Mouse (Mus musculus) stomach, embryonic 16.5 days (tissue): ENCODE data around the gene Cryga. TPM values are rescaled to one million over a fixed set of nuclear protein-coding genes. Genes with fewer than 3 reads are reported as not detected.

Source experiments
- ATAC-seq: fragments of 200-750 bp; cut with Nextera tagmentation; 2 replicates; pipeline ENCODE4 v1.8.0; 2017; ENCODE audit warnings: moderate number of reproducible peaks, moderate TSS enrichment; ENCODE audit not compliant: insufficient read depth, low FRiP score
- H3K27ac ChIP-seq: fragments of 300-500 bp; sonication (generic); 2 replicates; pipeline ENCODE4 v1.5.1; 2014; ENCODE audit warnings: low read length
- H3K27me3 ChIP-seq: fragments of 300-500 bp; sonication (generic); 2 replicates; pipeline ENCODE4 v1.6.1; 2014; ENCODE audit warnings: low read length, control low read depth, mixed read lengths; ENCODE audit not compliant: control insufficient read depth, insufficient read depth
- H3K36me3 ChIP-seq: fragments of 300-500 bp; sonication (generic); 2 replicates; pipeline ENCODE4 v1.6.1; 2014; ENCODE audit warnings: low read length; ENCODE audit not compliant: control insufficient read depth, insufficient read depth
- H3K4me1 ChIP-seq: fragments of 300-500 bp; sonication (generic); 2 replicates; pipeline ENCODE4 v1.6.1; 2014; ENCODE audit warnings: low read length, control low read depth, mixed read lengths; ENCODE audit not compliant: control insufficient read depth, insufficient read depth
- H3K4me2 ChIP-seq: fragments of 300-500 bp; sonication (generic); 2 replicates; pipeline ENCODE4 v1.6.1; 2014; ENCODE audit warnings: low read depth, low read length, mixed read lengths
- H3K4me3 ChIP-seq: fragments of 300-500 bp; sonication (generic); replicated peaks from 2 replicates; pipeline ENCODE4 v1.5.1; 2014; ENCODE audit warnings: mild to moderate bottlenecking, low read length
- H3K9ac ChIP-seq: fragments of 300-500 bp; sonication (generic); 2 replicates; pipeline ENCODE4 v1.6.1; 2014; ENCODE audit warnings: low read length
- H3K9me3 ChIP-seq: fragments of 300-500 bp; sonication (generic); replicated peaks from 2 replicates; pipeline ENCODE4 v1.6.1; 2016; ENCODE audit warnings: low read length, control low read depth; ENCODE audit not compliant: control insufficient read depth
- WGBS: fragments of 180-500 bp; shearing (Covaris S2); extraction: QIAGEN DNeasy Blood & Tissue Kit; methylation state at CpG from one replicate; pipeline ENCODE4 v1.1.7; 2014; 5-methylcytosine and 5-hydroxymethylcytosine counted together
- polyA plus RNA-seq: library from polyadenylated mRNA; unstranded; fragments of >200 nt; fragmentation: Nextera tagmentation; extraction: Ambion mirVana; gene quantifications from 2 replicates; pipeline ENCODE4 v1.2.1, GENCODE M21; 2015

Cryga gene
- not detected in 2 replicates for polyA plus RNA-seq

DNA sequence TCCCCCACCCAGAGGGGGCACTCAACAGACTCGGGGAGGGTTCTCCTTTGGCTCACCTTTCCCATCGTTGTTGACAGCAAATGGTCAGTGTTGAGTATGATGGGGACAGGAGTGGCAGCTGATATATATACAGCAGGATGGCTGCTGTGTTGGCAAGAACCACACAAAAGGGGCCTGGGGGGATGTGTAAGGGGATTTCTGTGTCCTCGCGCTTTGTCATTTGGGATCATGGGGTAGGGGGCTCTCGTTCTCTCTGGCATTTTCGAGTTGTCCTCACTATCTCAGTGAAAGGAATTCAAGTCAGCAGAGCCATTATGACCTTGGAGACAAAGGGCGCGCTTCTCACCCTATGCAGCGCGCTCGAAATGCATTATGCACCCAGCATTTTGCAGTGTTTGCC is at the start of gene Cryga:
Cryga (minus strand) TSS at position 101 of the 400 bp plus-strand sequence.
- Histone ChIP-seq H3K27me3 (no peaks in the 10 kb centered on the region), H3K4me2 (no peak within 1 kb of the TSS), H3K36me3 (no peaks in the 10 kb centered on the region), H3K27ac (no peak within 1 kb of the TSS), H3K4me1 (no peaks in the 10 kb centered on the region), H3K9me3 (no peaks in the 10 kb centered on the region), H3K4me3 (no peak within 1 kb of the TSS), H3K9ac (no peak within 1 kb of the TSS)
- ATAC-seq, result no peak
- WGBS, result 89% methylated on average over 11 of the region's 11 CpGs

DNA sequence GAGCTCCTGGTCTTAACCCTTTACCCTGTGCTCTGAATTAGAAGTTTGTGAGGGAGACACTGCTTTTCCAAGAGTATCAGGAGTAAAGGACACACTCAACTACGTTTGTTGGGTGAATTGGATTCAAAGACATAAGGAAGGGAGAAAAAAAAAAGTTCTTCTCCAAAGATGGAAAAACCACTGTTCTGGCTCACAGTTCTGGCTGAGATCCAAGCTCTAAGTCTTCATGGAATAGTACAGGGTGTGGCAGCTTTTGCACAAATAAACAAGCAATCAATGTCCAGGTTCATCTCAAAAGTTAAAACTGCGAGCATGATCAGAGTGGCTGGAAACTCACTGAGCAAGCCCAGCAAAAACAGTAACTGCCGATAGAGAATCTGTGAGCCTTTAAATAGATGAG is 44.8 kb upstream of the Cryga start:
- H3K27me3 ChIP-seq, result no peaks in the 10 kb centered on the region
- H3K9ac ChIP-seq, result no peak overlapping the region
- no peaks in the 10 kb centered on the region for H3K36me3 ChIP-seq
- 71% methylated on average over 3 of the region's 3 CpGs for WGBS
- H3K9me3 ChIP-seq, result no peaks in the 10 kb centered on the region
- no peak overlapping the region for H3K4me3 ChIP-seq
- H3K4me1 ChIP-seq, result no peaks in the 10 kb centered on the region
- no peak for ATAC-seq
- no peak overlapping the region for H3K4me2 ChIP-seq
- H3K27ac ChIP-seq, result no peak overlapping the region

DNA sequence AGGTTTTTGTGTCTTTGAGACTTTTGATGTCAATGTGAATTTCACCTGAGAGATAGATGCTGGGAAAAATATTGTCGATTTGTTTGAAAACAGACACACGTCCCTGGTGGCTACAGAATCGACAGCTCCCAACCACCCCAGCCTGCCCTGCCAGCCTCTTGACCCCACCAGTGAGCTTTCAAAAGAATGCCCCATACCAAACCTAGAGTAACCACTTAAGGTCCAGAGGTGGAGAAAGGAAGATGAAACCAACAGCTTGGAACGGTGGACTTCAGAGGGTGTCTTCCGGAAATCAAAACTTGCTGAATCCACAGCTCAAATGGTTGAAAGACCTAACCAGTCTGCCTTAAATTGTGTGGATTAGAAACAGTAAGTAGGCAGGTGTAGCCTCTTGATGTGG is 44.2 kb upstream of the Cryga start:
- Histone ChIP-seq H3K4me1 (no peaks in the 10 kb centered on the region), H3K9me3 (0 out of 2 replicates have a peak, but pooled peaks cover under 1% of the 10 kb centered on the region), H3K9ac (no peak overlapping the region), H3K4me2 (no peak overlapping the region), H3K36me3 (no peaks in the 10 kb centered on the region), H3K27me3 (no peaks in the 10 kb centered on the region), H3K4me3 (no peak overlapping the region), H3K27ac (no peak overlapping the region)
- 89% methylated on average over 5 of the region's 5 CpGs for WGBS
- ATAC-seq, result no peak

DNA sequence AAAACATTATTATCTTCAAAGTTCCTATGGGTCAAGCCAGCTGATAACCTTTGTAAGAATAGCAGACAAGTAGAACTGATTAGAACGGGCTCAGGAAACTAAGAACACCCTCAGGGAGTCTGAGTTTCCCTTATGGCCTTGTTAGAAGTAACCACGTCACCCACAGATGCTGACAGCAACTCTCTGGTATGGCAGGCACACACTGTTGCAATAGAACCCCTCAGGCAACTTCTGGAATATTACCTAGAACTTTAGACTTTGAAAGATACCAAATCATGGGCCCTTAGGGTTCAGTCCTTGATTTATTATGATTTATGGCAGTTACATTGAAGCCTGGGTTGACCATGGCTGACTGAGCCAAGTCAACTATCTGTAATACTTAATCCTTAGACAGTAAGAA is 43.4 kb upstream of the Cryga start:
- H3K36me3 ChIP-seq, result no peaks in the 10 kb centered on the region
- ATAC-seq, result no peak
- 28% methylated on average over 2 of the region's 2 CpGs for WGBS
- no peak overlapping the region for H3K9ac ChIP-seq
- 0 out of 2 replicates have a peak, but pooled peaks cover 4% of the 10 kb centered on the region for H3K9me3 ChIP-seq
- no peaks in the 10 kb centered on the region for H3K4me1 ChIP-seq
- no peak overlapping the region for H3K4me2 ChIP-seq
- no peak overlapping the region for H3K27ac ChIP-seq
- no peak overlapping the region for H3K4me3 ChIP-seq
- no peaks in the 10 kb centered on the region for H3K27me3 ChIP-seq

DNA sequence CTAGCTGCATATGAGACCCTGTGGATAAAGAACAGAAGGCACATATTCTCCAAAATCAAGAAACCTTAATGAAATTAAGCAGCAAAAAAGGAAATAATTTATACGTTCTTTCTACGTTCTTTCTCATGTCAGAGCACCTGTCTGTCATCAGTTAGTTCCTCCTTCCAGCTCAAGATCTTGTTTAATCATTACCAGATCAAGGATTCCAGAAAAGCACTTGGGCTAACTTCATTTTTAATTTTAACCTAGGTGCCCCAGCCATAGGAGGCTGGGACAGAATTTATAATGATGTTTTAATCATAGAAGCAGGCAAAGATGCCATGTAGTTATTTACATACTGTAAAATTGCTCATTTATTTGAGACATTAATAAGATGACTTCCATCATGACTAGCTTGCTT is 41.6 kb upstream of the Cryga start:
- no peak for ATAC-seq
- no peak overlapping the region for H3K4me3 ChIP-seq
- no peak overlapping the region for H3K9ac ChIP-seq
- H3K4me2 ChIP-seq, result no peak overlapping the region
- no peaks in the 10 kb centered on the region for H3K4me1 ChIP-seq
- no peaks in the 10 kb centered on the region for H3K27me3 ChIP-seq
- no peak overlapping the region for H3K27ac ChIP-seq
- H3K36me3 ChIP-seq, result no peaks in the 10 kb centered on the region
- 75% methylated on average over 2 of the region's 2 CpGs for WGBS
- H3K9me3 ChIP-seq, result 0 out of 2 replicates have a peak, but pooled peaks cover 4% of the 10 kb centered on the region

DNA sequence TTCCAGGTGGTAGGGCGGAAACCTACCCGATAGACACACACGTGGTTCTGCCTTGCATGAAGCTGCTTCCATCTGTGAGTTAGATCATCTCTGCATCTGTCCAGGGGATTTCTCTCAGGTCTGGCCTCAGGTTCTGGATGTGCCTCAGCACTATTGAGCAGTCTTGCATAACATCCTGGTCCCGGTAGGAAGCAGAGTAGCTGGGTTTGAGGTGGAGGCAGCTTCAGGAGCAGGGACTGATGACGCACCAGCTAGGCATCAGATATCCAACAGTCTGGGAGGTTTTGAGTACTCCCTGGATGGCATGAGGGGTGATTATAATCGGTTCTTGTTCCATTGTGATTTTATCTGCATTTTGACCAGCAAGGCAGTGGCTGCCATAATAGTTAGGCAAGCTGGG is 34.4 kb upstream of the Cryga start:
- H3K36me3 ChIP-seq, result no peaks in the 10 kb centered on the region
- WGBS, result 83% methylated on average over 6 of the region's 6 CpGs
- no peak overlapping the region for H3K27ac ChIP-seq
- H3K27me3 ChIP-seq, result no peaks in the 10 kb centered on the region
- no peak overlapping the region for H3K9ac ChIP-seq
- H3K4me2 ChIP-seq, result no peak overlapping the region
- no peak overlapping the region for H3K4me3 ChIP-seq
- no peak for ATAC-seq
- no peaks in the 10 kb centered on the region for H3K4me1 ChIP-seq
- 0 out of 2 replicates have a peak, but pooled peaks cover 4% of the 10 kb centered on the region for H3K9me3 ChIP-seq

DNA sequence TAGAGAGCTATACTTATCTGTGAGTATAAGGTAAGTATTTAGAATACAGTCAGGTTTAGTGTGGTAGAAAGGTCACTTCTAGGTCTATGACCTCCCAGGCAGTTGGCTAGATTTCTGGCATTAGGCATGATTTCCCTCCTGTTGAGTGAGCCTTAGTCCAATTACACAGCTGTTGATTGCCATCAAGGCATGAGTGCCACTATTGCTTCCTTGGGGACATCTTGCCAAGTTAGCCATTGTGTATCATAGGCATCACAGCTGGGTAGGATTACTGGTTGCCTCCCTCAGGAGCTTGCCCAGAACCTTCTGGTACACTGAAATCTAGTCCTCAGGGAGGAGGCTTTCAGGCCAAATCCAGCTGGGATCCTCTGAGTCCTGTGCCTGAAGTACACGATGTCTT is 29.7 kb upstream of the Cryga start:
- no peak for ATAC-seq
- H3K27me3 ChIP-seq, result no peaks in the 10 kb centered on the region
- no peak overlapping the region for H3K4me3 ChIP-seq
- no peak overlapping the region for H3K9ac ChIP-seq
- no peaks in the 10 kb centered on the region for H3K4me1 ChIP-seq
- no peaks in the 10 kb centered on the region for H3K36me3 ChIP-seq
- 83% methylated on average over 1 of the region's 1 CpGs for WGBS
- H3K9me3 ChIP-seq, result no peaks in the 10 kb centered on the region
- H3K4me2 ChIP-seq, result no peak overlapping the region
- no peak overlapping the region for H3K27ac ChIP-seq

DNA sequence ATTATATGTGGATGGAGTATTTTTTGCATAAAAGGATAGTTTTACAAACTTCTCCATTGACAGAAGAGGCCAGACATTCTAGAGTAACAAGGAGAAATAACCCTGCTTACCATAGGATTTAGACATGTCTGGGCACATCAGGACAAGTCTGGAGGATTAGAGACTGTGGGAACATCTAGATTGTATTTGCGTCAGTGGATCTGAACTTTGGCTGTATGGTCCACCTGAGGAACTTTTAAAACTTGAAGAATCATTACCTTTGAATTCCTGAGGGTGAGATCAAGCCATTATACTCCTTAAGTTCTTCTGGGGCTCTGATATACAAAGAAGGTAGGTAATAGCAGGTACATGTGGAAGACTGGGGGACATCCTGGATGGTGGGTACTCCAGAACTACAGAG is 28.5 kb upstream of the Cryga start:
- Histone ChIP-seq H3K36me3 (no peaks in the 10 kb centered on the region), H3K4me1 (no peaks in the 10 kb centered on the region), H3K27ac (no peak overlapping the region), H3K27me3 (no peaks in the 10 kb centered on the region), H3K9ac (no peak overlapping the region), H3K9me3 (no peaks in the 10 kb centered on the region), H3K4me3 (no peak overlapping the region), H3K4me2 (no peak overlapping the region)
- 87% methylated on average over 1 of the region's 1 CpGs for WGBS
- no peak for ATAC-seq

DNA sequence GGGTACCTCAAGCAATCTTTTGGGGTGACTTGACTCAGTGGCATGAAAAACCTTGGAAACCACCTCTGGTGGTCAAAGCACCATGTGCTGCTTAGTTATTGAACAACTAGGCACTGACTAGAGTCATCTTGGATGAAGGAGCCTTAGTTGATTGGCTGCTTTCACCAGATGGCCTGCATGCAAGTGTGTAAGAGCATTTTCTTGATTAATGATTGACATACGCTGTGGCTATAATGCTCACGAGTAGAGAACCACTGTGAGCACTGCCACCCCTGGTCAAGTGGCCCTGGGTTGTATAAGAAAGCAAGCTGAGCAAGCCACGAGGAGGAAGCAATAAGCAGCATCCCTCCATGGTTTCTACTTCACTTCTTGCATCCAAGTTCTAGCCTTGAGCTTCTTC is 27.1 kb upstream of the Cryga start:
- 72% methylated on average over 3 of the region's 3 CpGs for WGBS
- ATAC-seq, result no peak

More for the DNA sequence above, 27.1 kb upstream of the Cryga start:
- Histone ChIP-seq H3K9me3 (no peaks in the 10 kb centered on the region), H3K36me3 (no peaks in the 10 kb centered on the region), H3K4me3 (no peak overlapping the region), H3K4me2 (no peak overlapping the region), H3K27me3 (no peaks in the 10 kb centered on the region), H3K9ac (no peak overlapping the region), H3K4me1 (no peaks in the 10 kb centered on the region), H3K27ac (no peak overlapping the region)
